Mouse (Mus musculus) CD4-positive, CD25-positive, alpha-beta regulatory T cell, adult 2 months (primary cell): Measurements from ENCODE around the gene Spout1.
A peak's percentile ranks its signal among the peaks of the same experiment; 100 is the strongest.
"Not testable (repeated sequence)": the region's sequence is repeated elsewhere in the genome, so short reads cannot be mapped to it uniquely, and the experiment has no call there.

Experiments used
- DNase-seq: peaks from one replicate; pipeline ENCODE4 v3.0.0-alpha.2; 2012; ENCODE audit warnings: low read depth, low spot score

The Spout1 gene

GRCm38 (mm10) chr2:30178711-30179110 is 452 bp upstream of the Spout1 start:
- DNase-seq: not testable (repeated sequence)

- no peak for DNase-seq
Observed at GRCm38 (mm10) chr2:30176561-30176960, 1.7 kb downstream of the Spout1 start.

GRCm38 (mm10) chr2:30175897-30176296 is 2.4 kb downstream of the Spout1 start:
- DNase-seq: peak; percentile 30

GRCm38 (mm10) chr2:30173541-30174240 is 4.6 kb downstream of the Spout1 start:
- DNase-seq: no peak

- DNase-seq: no peak
Observed at GRCm38 (mm10) chr2:30171997-30172382, 6.3 kb downstream of the Spout1 start.

- peak; percentile 89 for DNase-seq
Observed at GRCm38 (mm10) chr2:30171371-30171996, 6.8 kb downstream of the Spout1 start, which contains the start of gene Endog. Gene Endog (plus strand): TSS chr2:30171493.

- DNase-seq: peak; percentile 42
Observed at GRCm38 (mm10) chr2:30166677-30167076, 11.6 kb downstream of the Spout1 start.

GRCm38 (mm10) chr2:30164340-30164932 is 13.8 kb downstream of the Spout1 start:
- no peak for DNase-seq

GRCm38 (mm10) chr2:30161809-30162208 is 16.4 kb downstream of the Spout1 start:
- DNase-seq: peak; percentile 76

- not testable (repeated sequence) for DNase-seq
Observed at GRCm38 (mm10) chr2:30159871-30160270, 18.4 kb downstream of the Spout1 start.

GRCm38 (mm10) chr2:30152616-30153015 is 25.6 kb downstream of the Spout1 start:
- DNase-seq: no peak

GRCm38 (mm10) chr2:30151840-30152239 is 26.4 kb downstream of the Spout1 start:
- DNase-seq: no peak

- DNase-seq: no peak
Observed at GRCm38 (mm10) chr2:30147466-30147865, 30.8 kb downstream of the Spout1 start.

- no peak for DNase-seq
Observed at GRCm38 (mm10) chr2:30144436-30144835, 33.8 kb downstream of the Spout1 start.

- not testable (repeated sequence) for DNase-seq
Observed at GRCm38 (mm10) chr2:30140021-30140420, 38.2 kb downstream of the Spout1 start.

- DNase-seq: no peak
Observed at GRCm38 (mm10) chr2:30136458-30136857, 41.8 kb downstream of the Spout1 start.

- no peak for DNase-seq
Observed at GRCm38 (mm10) chr2:30134928-30135620, 43.2 kb downstream of the Spout1 start.

- no peak for DNase-seq
Observed at GRCm38 (mm10) chr2:30134378-30134711, 43.9 kb downstream of the Spout1 start.

GRCm38 (mm10) chr2:30133613-30134377 is 44.5 kb downstream of the Spout1 start, which contains the start of gene Tbc1d13:
Gene Tbc1d13 (plus strand): TSS chr2:30133746.
- DNase-seq: peak; percentile 99

- no peak for DNase-seq
Observed at GRCm38 (mm10) chr2:30132801-30133612, 45.3 kb downstream of the Spout1 start.

GRCm38 (mm10) chr2:30131240-30131639 is 47.0 kb downstream of the Spout1 start:
- not testable (repeated sequence) for DNase-seq
